Mouse (Mus musculus) kidney, postnatal 4 days (tissue): ENCODE measurements at regions not wholly inside any gene's neighbourhood (a gene's known extent, or its start where the extent isn't known, plus 50 kb on each side); places are given as distances from the start of the nearest gene placed in this dataset.

Experiments used
- DNase-seq, 2 experiments: peaks; one replicate each; pipeline ENCODE4 v3.0.0; 2021; ENCODE audit warnings: mixed read lengths in 2 of 2

DNA sequence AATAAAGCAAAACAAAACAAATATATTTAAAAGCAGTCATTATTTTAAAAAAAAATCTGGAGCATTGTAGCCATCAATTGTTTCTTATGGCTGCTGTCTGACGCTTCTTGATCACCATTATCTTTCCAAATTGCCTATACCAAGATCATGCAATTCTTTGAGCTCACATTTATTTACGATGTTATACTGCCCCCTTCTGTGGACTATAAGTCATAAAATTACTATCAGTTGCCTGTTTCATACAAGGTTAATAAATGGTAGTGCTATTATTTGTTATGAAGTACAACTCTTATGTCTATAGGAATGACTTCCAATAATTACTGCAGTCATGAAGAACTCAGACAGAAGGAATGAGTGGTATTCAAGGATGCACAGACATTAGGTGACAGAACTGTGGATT lies 57.3 kb upstream of the Eda2r start:
- no peak for DNase-seq

- DNase-seq, result peak; percentile 29 to 51
These were observed 54.4 kb upstream of the Eda2r start for GRCm38 (mm10) chrX:97431391-97431803.
